Mouse (Mus musculus): ENCODE data around the gene Plxnb3.

DNA sequence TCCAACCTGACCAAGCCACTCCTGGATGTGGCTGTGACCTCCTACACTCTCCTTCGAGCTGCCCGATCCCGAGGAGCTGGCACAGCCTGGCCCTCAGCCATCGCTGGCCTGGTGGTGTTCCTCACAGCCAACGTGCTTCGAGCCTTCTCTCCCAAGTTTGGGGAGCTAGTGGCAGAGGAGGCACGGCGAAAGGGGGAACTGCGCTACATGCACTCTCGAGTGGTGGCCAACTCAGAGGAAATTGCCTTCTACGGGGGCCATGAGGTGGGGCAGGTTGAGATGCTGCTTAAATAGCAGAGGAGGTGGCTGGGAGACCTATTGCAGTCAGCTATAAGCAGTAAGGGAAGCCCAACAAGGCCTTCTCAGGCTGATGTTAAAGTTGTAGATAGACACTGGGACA, 39.2 kb upstream of the Plxnb3 start:
- no peak for TF ChIP-seq CTCF (IDR thresholded peaks at IDR 0.05; ENCODE audit: low read depth, low read length)
- no peak for TF ChIP-seq EP300 (IDR thresholded peaks at IDR 0.05; ENCODE audit: insufficient read depth, low read depth, low read length)
- no peak for TF ChIP-seq POLR2A (IDR thresholded peaks at IDR 0.05; ENCODE audit: insufficient read depth, low read length)

All from ES-Bruce4 (cell line).